Mouse (Mus musculus) G1E-ER4 (cell line): Measurements from ENCODE around the gene Amigo3. TPM values are rescaled to one million over a fixed set of nuclear protein-coding genes. Genes with fewer than 3 reads are reported as not detected.

Experiments
- GATA1 ChIP-seq: IDR thresholded peaks from one replicate; pipeline ENCODE4 v1.8.0; 2012; ENCODE audit warnings: low read length, inconsistent platforms
- polyA plus RNA-seq: library from polyadenylated mRNA; stranded (reverse); fragments of >175 nt; gene quantifications from 2 replicates; pipeline ENCODE4 v1.2.3, GENCODE M21; 2012

The Amigo3 gene
- polyA plus RNA-seq, 1 experiment: 0.24 TPM

DNA sequence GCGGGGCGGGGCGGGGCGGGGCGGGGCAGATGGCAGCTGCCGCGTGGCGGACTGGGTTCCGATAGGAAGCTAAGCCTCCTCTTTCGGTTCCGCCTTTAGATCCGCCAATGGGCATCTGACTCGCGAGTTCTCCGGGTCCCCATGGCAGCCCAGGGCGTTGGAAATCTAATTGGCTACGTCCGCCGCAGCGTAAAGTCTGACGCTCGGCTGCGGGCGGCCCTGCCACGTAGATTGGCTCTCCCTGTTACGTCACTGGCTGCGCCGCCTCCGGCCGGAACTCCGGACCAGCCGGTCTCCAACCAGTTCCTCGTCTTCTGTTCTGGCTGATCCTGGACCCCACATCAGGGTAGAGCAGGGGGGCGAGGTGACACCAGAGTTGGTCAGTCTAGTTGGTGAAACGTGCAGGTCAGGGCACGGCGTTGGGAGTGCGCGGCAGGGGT is 3.9 kb upstream of the Amigo3 start, which contains the start of gene Gmppb:
Gene Gmppb, plus strand, starts transcription at position 227 of the 440 bp plus-strand sequence.
- no peak for TF ChIP-seq GATA1

DNA sequence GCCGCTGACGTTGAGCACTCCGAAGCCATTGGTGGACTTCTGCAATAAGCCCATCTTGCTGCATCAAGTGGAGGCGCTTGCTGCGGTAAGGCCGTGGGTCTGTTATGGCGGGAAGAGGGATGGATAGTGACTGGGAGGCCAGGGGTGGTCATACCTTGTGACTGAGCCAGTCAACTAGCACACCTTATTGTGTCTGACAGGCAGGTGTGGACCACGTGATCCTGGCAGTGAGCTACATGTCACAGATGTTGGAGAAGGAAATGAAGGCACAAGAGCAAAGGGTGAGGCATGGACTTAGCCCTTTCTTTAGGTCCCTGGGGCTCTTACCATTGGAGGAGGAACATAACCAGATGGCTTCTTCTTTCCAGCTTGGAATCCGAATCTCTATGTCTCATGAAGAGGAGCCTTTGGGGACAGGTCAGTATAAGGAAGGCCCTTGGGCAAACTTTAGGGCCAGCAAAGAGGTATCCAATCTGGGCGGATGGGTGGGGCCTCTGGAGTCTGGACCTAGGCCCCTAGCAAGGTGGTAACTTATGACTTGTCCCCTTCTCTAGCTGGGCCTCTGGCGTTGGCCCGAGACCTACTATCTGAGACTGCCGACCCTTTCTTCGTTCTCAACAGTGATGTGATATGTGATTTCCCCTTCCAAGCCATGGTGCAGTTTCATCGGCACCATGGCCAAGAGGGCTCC is 3.3 kb upstream of the Amigo3 start:
- TF ChIP-seq GATA1: no peak

DNA sequence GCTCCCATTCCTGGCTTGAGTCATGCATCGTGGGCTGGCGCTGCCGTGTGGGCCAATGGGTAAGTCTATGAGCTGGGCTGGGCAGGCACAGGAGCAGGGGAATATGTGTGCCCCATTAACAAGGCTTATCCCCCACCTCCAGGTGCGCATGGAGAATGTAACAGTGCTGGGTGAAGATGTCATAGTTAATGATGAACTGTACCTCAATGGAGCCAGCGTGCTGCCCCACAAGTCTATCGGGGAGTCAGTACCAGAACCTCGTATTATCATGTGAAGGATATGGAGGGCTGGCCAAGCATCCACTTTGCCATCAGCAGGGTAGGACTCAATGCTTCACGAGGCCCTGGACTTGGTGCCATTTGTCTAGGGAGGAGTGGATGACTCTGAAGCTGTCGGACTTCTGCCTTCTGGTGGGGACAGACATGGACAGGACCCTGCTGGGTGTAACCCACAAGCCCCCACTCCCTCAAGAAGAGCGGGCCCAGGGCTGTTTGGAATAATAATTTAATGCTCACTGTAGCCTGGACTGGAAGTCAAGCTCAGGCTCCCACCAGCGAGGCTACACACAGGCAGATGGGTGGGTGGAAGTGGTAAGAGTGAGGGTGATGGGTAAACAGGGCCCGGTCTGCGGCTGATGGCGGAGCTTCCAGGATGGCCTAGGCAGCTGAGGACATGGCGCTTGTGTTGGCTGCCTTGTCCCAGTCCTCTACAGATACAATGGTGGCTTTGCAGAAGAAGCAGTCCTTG is 1.6 kb upstream of the Amigo3 start:
- no peak for TF ChIP-seq GATA1

DNA sequence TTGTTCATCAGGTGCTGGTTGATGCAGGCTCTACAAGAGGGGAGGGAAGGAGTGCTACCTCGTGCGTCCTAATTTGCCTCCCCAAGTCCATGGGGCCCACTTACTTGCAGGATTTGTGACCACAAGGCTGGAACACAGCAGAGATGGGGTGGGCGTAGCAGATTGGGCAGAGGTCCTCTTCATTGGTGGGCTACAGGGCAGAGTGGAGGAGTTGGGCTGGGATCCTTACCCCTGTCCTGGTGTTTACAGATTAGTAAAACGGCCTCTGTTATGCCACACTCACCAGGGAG is 1.1 kb upstream of the Amigo3 start:
- no peak for TF ChIP-seq GATA1

DNA sequence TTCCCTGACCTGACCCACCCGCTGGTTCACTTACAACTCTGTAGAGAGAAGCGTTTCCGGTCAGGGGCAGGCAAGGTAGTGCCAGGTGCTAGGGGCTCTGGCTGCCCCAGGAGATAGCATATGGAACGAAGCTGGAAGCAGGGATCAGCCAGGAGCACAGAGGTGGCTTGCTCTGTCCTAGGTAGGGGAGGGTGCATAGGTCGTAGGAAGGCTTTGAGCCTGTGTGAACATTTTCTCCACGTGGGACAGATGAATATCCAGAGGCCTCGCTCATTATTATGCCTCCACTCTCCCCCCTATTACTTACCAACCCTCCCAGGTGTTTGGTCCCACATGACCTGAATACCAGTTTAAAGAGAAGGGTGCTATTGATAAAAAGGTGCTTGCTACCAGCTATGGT is 548 bp upstream of the Amigo3 start:
- no peak for TF ChIP-seq GATA1

DNA sequence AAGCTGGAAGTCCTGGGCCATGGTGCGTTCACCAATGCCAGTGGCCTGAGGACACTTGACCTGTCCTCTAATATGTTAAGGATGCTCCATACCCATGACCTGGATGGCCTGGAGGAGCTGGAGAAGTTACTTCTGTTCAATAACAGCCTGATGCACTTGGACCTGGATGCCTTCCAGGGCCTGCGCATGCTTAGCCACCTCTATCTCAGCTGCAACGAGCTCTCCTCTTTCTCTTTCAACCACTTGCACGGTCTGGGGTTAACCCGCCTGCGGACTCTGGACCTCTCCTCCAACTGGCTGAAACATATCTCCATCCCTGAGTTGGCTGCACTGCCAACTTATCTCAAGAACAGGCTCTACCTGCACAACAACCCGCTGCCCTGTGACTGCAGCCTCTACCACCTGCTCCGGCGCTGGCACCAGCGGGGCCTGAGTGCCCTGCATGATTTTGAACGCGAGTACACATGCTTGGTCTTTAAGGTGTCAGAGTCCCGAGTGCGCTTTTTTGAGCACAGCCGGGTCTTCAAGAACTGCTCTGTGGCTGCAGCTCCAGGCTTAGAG is 786 bp downstream of the Amigo3 start:
- no peak for TF ChIP-seq GATA1

DNA sequence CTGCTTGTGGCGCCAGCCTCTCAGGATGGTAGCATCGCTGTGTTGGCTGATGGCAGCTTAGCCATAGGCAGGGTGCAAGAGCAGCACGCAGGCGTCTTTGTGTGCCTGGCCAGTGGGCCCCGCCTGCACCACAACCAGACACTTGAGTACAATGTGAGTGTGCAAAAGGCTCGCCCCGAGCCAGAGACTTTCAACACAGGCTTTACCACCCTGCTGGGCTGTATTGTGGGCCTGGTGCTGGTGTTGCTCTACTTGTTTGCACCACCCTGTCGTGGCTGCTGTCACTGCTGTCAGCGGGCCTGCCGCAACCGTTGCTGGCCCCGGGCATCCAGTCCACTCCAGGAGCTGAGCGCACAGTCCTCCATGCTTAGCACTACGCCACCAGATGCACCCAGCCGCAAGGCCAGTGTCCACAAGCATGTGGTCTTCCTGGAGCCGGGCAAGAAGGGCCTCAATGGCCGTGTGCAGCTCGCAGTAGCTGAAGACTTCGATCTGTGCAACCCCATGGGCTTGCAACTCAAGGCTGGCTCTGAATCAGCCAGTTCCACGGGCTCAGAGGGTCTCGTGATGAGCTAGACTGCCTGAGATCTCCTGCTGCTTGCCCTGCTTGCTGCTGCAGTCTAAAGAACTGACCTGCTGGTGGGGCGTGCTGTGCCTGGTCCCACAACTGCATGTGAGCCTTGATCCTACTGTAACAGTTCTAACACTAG is 1.5 kb downstream of the Amigo3 start:
- TF ChIP-seq GATA1: no peak

DNA sequence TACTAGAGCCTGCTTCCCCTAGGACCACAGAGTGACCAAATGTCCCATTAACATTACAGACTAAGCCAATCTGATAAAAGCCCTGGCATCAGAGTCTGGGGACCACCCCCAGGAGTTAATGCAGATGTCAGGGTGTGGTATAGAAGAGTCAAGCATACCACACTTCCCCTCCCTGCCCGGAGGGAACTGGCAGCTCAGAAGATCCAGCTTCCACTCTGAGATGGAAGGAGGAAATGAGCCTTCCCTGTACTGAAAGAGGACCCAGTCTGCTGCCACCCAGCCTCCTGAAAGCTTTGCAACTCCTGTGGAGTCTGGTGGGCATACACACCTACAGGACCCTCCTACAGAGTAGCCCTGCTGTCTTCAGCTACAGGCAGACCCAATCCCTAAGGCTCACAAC is 2.1 kb downstream of the Amigo3 start:
- no peak for TF ChIP-seq GATA1

DNA sequence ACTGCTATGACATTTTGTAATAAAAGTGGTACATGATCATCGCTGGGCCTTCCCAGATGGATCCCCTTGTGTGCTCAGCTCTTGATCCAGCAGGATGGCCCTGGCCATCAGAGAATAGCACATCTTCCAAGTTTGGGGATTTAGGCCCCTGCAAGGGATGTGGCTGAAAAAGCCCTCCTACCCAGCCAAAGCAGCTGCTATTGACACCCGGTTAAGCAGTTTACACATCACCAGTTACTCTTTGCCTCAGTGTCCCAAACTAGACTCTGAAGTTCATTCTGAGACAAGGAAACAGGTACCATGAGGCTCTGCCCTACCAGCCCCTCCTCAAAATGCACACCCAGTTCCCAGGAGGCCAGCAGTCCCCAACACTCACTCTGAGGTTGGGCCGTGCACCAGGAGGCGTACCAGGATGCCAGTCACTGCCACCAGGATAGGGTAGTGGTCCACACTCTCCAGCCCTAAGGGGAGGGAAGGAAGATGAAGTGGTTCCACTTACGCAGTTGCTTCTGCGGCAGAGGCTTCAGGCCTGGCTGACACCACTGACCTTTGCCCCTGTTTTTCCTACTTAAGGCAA is 2.8 kb downstream of the Amigo3 start:
- no peak for TF ChIP-seq GATA1

DNA sequence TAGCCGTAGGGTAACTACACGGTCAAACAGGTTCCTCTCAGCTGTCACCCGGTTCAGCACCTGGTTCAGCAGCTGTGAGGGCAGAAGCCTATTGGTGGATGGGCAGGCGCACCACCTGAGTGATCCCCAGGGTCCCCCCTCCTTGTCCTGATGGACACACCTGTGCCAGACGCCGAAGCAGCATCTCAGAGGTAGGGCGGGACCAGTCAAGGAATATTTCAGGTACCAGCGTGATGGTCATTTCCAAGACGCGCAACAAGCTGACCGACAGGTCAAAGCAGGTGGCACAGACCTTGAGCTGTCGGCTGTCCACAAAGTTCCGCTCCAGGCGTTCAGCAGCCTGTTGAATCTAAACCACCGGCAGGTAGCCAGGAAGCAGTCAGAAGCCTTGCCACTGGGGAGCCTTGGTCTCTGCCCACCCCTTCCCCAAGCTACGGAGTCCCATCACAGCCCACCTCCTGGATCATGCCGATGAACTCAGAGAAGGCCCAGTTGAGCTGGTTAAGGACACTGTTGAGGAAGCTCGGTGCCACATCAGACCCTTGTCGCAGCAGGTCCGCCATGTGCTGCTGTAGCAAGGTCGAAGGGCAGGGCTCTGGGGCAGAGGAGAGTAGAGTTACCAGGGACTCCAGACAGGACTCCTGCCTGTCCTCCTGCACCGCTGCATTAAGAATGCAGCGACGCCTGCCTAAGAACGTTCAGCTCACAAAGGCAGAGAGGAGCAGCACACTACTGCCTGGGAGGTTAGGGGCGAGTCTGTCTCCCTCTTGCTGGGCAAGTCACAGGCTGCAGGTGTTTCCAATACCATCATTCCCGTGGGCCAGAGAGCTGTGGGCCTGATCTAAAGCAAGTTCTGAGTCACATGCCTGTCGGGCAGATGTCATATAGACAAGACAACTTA is 3.7 kb downstream of the Amigo3 start:
- no peak for TF ChIP-seq GATA1

DNA sequence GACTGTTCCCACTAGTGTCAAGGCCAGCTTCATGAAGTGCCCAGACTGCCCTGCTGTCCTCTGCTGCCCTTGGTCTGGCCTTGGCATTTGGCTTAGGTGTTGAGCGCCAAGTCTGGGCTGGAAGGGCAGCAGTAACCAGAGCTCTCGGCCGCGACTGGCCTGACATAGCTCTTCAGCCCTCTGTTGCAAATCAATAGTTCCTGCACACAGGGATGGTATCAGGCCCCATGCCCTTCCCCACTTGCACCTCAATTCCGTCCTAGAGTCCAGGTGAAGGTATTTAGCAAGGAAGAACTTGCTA is 4.3 kb downstream of the Amigo3 start:
- no peak for TF ChIP-seq GATA1

DNA sequence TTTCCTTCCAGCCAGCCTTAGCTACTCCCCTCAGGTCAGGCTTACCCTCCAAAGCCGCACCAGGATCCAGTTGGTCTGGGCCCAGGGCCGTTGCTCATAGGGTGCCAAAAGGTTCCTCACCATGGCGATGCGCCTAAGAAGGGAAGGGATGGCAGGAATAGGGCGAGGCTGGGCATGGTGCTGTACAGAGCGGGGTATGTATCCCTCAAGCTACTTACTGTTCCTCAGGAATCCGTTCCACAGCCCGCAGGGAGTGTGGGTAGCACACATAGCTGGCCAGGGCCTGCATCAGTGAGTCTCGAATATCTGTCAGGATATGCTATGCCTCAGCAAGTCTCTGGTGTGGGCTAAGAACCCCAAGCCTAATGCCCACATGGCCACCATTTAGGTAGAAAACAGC is 5.3 kb downstream of the Amigo3 start:
- TF ChIP-seq GATA1: no peak

DNA sequence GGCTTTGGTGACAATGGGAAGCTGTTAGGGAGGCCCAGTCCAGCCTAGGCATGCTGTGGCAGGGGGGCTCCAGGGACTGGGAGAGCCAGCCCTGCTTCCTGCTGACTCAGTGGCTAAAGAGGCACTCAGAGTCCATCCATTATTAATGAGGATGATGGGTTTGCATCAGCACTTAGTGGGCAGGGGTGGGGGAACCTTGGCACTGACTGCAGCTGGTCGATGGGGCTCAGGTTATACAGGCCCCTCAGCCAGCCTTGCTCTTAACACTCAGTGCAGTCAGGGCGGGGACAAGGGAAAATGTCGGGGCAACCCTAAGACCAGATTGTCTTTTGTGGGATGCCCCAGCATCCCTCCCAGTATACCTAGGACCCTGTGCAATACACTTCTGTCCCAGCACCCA is 9.2 kb downstream of the Amigo3 start:
- TF ChIP-seq GATA1: no peak

DNA sequence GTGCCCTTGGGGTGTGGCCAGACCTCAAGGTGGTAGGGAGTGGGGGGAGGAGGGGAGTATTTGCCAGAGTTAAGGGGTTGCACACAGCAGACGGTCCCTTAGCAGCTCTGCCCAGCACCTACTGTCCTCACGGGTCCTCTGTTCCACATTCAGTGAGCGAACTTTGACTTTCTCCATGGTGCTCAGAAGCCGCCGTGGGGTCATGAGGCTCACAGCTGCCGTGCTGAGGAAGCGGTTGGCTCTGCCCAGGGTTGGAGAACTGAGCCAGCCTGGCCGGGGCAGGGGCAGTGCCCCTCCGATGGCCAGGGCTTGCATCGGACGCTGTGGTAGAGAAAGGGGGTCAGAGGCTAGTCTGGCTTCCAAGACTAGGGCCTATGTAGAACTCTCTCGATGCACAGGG is 10.4 kb downstream of the Amigo3 start:
- TF ChIP-seq GATA1: no peak

DNA sequence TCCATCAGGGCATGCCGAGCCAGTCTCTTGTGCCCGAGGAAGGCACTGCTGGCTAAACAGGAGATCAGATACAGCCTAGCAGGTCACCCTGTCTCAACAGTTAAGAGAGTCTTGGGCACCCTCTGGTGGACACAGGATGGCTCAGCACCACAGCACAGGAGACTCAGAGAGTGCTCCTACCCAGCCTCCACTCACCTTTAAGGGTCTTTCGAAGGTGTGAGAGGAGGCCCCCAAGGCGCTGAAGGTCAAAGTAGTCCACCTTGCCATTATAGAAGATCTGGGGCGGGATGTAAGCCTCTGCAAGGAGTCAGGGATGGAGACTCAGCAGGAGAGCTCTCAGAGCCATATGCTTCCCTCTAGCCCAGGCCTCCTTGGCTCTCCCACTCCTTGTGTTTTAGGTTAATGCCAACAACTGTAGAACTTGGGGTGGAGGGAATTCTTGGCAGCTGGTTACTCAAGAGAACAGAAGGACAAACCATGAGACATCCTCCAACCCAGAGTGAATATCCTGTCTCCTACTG is 12.6 kb downstream of the Amigo3 start:
- TF ChIP-seq GATA1: no peak

DNA sequence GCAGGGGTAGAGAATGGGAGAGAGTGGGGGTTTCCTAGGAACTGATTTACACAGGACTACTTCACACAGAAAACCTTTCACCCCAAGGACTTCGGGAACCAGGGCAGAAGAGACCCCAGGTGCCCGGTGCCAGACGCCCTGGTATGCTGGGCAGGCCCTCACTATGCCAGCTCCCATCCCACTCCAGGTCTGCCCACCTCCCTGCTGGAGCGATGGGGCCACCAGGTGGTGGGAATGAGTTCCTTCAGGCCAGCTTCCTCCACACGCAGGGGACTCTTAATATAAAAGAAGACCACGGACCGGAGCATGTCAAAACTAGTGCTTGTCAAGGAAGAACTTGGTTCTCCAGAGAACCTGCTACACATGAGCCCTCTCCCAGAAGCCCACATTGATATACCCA is 14.2 kb downstream of the Amigo3 start:
- TF ChIP-seq GATA1: no peak
